Mouse (Mus musculus) erythroblast, embryonic 14.5 days (primary cell): ENCODE data around the gene Csnk1g1. TPM values are rescaled to one million over a fixed set of nuclear protein-coding genes. Genes with fewer than 3 reads are reported as not detected.

ENCODE experiments used
- H3K27me3 ChIP-seq: 2 replicates; pipeline ENCODE4 v1.6.1; 2012; ENCODE audit warnings: inconsistent platforms; ENCODE audit not compliant: control insufficient read depth
- H3K36me3 ChIP-seq: 2 replicates; pipeline ENCODE4 v1.6.1; 2012; ENCODE audit warnings: mild to moderate bottlenecking, inconsistent platforms; ENCODE audit not compliant: control insufficient read depth
- H3K4me1 ChIP-seq: 2 replicates; pipeline ENCODE4 v1.6.1; 2012; ENCODE audit warnings: inconsistent platforms; ENCODE audit not compliant: control insufficient read depth
- H3K4me3 ChIP-seq: replicated peaks from 2 replicates; pipeline ENCODE3; 2012; ENCODE audit warnings: moderate library complexity, mild to moderate bottlenecking, inconsistent platforms
- H3K9me3 ChIP-seq: 2 replicates; pipeline ENCODE4 v1.6.1; 2012; ENCODE audit warnings: low read length, inconsistent platforms, mixed read lengths; ENCODE audit not compliant: control insufficient read depth
- GATA1 ChIP-seq: IDR thresholded peaks from 2 replicates; pipeline ENCODE4 v1.6.1; 2012; ENCODE audit warnings: low read length, inconsistent platforms, mixed read lengths
- TAL1 ChIP-seq: IDR thresholded peaks from 3 replicates; pipeline ENCODE4 v1.6.1; 2012; ENCODE audit warnings: low read length, inconsistent platforms, mixed read lengths
- polyA plus RNA-seq: library from polyadenylated mRNA; stranded (reverse); fragments of >175 nt; gene quantifications from 2 replicates; pipeline ENCODE4 v1.2.3, GENCODE M21; 2012

The Csnk1g1 gene
- polyA plus RNA-seq, 1 experiment, result 0.10 TPM

DNA sequence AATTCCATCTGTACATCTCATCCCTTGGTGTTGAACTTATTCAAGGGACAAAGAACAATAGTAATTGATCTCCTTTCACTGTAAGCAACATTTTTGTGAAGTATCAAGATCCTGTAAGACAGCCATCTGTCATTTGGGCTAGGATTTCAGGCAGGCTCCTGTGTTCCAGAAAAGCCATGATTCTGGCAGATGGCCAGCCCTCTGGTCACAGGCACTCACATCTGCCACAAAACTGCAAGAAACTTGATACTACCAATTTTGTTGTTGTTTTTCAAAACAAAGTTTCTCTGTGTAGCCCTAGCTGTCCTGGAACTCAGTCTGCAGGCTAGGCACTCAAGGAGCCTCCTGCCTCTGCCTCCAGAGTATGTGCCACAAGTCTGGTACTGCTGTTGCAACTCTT lies 67.2 kb downstream of the Csnk1g1 start:
- no peak overlapping the region for H3K4me3 ChIP-seq
- no peaks in the 10 kb centered on the region for H3K9me3 ChIP-seq
- no peaks in the 10 kb centered on the region for H3K27me3 ChIP-seq
- TF ChIP-seq GATA1, result no peak
- TF ChIP-seq TAL1, result no peak
- H3K4me1 ChIP-seq, result no peaks in the 10 kb centered on the region
- no peaks in the 10 kb centered on the region for H3K36me3 ChIP-seq

DNA sequence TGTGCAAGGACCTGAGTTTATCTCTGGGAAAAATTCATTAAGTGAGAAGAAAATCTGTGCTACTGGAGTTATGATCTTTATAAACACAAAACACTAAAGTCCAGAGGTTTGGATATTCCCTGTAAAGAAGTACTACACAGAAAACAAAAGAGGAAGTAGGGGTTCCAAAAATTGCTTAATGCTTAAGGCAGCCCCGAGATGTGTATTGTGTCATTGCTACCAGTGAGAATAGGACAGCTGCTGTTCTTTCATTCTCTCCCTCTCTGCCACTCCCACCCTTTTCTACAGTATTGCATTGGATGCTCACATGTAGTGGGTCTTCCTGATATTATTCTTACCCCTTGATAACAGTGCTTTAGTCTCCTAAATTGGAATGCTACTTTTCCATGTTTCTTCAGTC lies 74.1 kb downstream of the Csnk1g1 start:
- no peak overlapping the region for H3K4me3 ChIP-seq
- TF ChIP-seq GATA1 (no peak), TAL1 (no peak)
- no peaks in the 10 kb centered on the region for H3K4me1 ChIP-seq
- no peaks in the 10 kb centered on the region for H3K36me3 ChIP-seq
- no peaks in the 10 kb centered on the region for H3K27me3 ChIP-seq
- H3K9me3 ChIP-seq, result no peaks in the 10 kb centered on the region

DNA sequence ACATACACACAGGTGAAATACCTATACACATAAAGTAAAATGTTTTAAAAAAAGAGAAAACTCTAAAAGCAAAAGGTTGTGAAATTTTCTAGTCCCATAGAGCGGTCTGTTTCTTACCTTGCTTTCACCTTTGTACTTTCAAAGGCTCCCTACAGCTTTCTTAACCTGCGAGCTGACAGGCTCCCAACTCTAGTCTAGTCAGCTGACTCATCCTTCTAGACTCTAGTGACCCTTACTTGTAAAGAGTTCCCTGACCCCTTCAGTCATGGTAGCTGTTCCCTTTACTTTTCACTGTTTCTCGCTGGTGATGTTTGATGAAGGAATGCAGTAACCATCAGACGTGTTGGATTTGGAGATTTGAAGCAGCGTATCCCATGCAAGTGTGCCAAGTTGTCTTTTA lies 78.3 kb downstream of the Csnk1g1 start:
- H3K36me3 ChIP-seq, result no peaks in the 10 kb centered on the region
- no peak overlapping the region for H3K4me3 ChIP-seq
- no peak for TF ChIP-seq TAL1
- TF ChIP-seq GATA1, result no peak
- no peaks in the 10 kb centered on the region for H3K9me3 ChIP-seq
- H3K4me1 ChIP-seq, result no peaks in the 10 kb centered on the region
- H3K27me3 ChIP-seq, result no peaks in the 10 kb centered on the region

DNA sequence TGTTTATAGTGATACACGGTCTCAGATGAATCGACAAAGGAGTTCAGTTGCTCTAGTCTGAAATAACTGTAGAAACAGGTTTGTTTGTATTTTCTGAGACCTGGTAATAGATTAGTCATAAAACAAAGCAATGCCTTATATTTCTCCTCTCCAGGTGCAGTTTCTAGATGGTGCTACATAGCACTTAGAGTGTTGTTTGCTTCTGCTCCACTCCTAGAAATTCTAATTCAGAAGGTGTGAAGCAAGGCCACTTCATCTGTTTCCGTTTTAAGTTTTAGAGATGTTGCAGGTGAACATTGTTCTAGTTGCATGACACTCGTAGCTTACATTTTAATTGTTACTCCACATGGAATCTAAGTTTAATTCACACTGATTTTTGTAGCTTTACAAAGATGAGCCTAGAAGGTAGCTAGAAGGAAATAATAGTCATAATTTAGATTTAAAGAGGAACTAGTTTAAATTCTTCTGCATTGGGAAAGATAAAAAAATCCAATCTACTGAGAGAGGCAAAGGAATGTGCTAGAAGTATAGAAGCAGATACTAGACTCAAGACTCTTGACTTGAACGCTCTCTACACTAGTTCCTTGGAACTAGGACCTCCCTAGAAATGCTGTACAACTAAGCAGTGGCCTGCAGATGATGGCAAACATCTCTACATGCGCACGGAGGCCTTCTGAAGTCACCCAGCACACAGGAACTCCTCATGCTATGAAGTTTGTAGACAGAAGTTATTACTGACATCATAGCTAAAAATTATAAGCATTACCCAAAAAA lies 87.1 kb downstream of the Csnk1g1 start:
- no peaks in the 10 kb centered on the region for H3K9me3 ChIP-seq
- H3K36me3 ChIP-seq, result peaks cover 6% of the 10 kb centered on the region
- TF ChIP-seq TAL1 (no peak), GATA1 (no peak)
- no peaks in the 10 kb centered on the region for H3K27me3 ChIP-seq
- H3K4me1 ChIP-seq, result no peaks in the 10 kb centered on the region
- no peak overlapping the region for H3K4me3 ChIP-seq

DNA sequence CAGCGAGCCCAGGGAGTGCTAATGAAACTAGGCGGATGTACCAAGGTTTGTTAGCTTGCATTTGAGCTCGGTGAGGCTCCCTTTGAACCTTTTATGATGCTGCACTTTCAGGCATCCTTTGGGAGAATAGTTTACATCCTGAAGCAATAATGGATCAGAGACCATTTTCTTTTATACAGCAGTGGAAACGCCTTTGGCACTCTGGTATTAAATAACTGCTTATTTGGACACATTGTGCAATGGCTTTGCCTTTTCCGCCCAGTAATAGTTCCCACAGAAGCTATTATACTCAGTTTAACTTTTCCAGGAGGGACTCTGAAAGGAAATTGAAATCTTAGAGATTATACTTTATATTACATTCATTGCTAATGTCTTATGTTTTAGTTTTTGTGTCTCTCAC lies 90.2 kb downstream of the Csnk1g1 start:
- no peaks in the 10 kb centered on the region for H3K27me3 ChIP-seq
- no peaks in the 10 kb centered on the region for H3K4me1 ChIP-seq
- H3K36me3 ChIP-seq, result peaks cover 23% of the 10 kb centered on the region
- H3K4me3 ChIP-seq, result no peak overlapping the region
- no peak for TF ChIP-seq GATA1
- no peak for TF ChIP-seq TAL1
- H3K9me3 ChIP-seq, result no peaks in the 10 kb centered on the region

DNA sequence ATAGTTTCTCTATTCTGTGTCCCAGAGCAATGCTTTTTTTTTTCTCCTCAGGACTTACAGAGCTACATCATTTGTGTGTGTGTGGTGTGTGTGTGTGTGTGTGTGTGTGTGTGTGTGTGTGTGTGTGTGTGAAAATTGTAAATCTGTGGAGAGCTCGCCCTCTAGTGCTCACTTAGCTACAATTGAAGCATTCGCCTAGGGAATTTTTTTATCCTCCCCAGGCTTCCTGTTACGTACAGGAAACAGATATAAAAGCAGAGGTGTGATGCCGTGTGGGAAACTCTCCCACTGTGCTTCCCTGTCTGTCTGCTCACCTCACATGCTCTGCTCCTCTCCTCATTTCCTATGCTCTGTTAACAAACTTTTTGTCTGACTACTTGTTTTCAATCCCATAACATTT lies 95.7 kb downstream of the Csnk1g1 start:
- Histone ChIP-seq H3K36me3 (peaks cover 31% of the 10 kb centered on the region), H3K9me3 (no peaks in the 10 kb centered on the region), H3K27me3 (no peaks in the 10 kb centered on the region), H3K4me3 (no peak overlapping the region), H3K4me1 (no peaks in the 10 kb centered on the region)
- TF ChIP-seq TAL1 (no peak), GATA1 (no peak)

DNA sequence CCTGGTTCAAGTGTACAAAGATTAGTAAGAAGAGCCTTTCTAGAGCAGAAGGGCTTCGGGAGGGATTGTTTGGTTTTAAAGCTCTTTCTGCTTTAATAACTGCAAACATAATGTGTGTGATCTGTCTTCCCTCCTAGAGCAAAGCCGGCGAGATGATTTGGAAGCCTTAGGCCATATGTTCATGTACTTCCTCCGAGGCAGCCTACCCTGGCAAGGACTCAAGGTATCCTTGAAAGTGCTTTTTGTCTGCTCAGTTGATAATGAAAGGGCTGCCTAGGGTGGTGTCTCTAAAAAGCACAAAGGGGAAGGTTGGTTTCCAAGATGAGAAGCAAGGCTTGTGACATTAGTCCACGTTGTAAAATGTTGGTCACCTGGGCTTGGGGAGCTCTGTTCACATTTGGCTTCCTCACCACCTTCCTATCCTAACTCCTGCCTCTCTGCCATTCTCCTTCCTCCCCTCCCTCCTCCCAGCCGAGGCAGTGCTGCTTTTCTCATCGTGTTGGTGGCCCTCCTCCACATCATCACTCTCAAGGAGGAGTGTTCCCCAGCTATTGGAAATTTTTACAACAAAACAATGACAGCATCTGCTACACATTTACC lies 99.0 kb downstream of the Csnk1g1 start:
- H3K4me3 ChIP-seq, result no peak overlapping the region
- no peaks in the 10 kb centered on the region for H3K9me3 ChIP-seq
- peaks cover 22% of the 10 kb centered on the region for H3K36me3 ChIP-seq
- TF ChIP-seq GATA1, result no peak
- TF ChIP-seq TAL1, result no peak
- H3K27me3 ChIP-seq, result no peaks in the 10 kb centered on the region
- no peaks in the 10 kb centered on the region for H3K4me1 ChIP-seq

DNA sequence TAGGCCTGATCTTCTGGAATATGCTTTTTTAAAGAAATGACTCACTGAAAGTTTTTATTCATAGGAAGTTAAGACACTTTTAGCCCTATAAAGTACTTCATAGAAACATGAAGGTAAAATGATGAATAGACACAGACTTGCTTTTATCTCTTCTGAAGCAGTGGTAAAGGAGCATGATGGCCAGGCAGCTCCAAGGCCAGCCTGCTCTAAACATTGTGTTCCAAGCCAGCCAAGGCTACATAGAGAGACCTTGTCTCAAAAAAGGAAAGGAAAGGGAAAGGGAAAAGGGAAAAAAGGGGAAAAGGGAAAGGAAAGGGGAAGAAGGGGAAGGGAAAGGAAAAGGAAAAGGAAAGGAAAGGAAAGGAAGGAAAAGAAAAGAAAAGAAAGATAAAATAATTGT lies 111.9 kb downstream of the Csnk1g1 start:
- Histone ChIP-seq H3K27me3 (no peaks in the 10 kb centered on the region), H3K9me3 (no peaks in the 10 kb centered on the region), H3K4me1 (no peaks in the 10 kb centered on the region), H3K36me3 (peaks cover 7% of the 10 kb centered on the region), H3K4me3 (no peak overlapping the region)
- TF ChIP-seq GATA1 (no peak), TAL1 (no peak)

DNA sequence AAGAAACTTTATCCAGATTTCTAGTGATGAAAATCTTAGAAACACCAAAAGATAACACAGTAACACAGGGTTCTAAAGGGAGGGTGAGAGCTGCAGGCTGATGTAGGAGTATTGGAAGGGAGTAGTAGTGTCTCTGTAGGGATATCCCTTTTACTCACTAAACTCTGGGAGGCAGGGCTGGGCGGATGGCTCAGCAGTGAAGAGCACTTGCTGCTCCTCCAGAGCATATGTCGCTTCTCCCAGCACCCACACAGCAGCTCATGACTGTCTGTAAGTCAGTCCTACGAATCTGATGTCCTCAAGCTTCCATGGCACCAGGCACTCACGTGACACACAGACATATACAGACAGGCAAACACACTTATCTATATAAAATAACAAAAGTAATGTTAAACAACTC lies 129.4 kb downstream of the Csnk1g1 start:
- no peaks in the 10 kb centered on the region for H3K9me3 ChIP-seq
- no peaks in the 10 kb centered on the region for H3K27me3 ChIP-seq
- H3K4me1 ChIP-seq, result no peaks in the 10 kb centered on the region
- H3K4me3 ChIP-seq, result no peak overlapping the region
- peaks cover 24% of the 10 kb centered on the region for H3K36me3 ChIP-seq
- no peak for TF ChIP-seq TAL1
- no peak for TF ChIP-seq GATA1
